Mouse (Mus musculus): Measurements from ENCODE around the gene Cd5. TPM values are rescaled to one million over a fixed set of nuclear protein-coding genes. Genes with fewer than 3 reads are reported as not detected.

Gene Cd5
- total RNA-seq, 2 experiments from 2014 or later, result 0.20 TPM; not detected in 1

DNA sequence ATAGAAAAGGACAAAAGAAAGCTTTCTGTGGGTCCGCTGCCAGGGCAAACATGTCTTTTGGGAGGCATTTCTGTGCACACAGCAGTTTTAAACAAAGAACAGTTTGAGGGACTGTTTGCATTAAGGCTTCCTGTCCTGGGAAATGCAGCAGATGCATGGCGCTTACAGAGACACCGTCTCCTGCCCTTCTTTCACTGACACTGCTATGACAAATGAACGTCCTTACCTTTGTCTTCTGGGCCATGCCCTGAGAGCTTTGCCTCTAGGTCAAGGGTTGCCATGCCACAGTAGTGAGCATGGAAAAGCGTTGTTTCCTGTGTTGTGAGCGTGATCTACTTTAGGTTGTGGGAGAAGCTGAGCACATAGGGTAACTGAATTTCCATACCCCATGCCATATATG, 19.9 kb upstream of the Cd5 start:
- no peak for DNase-seq

DNA sequence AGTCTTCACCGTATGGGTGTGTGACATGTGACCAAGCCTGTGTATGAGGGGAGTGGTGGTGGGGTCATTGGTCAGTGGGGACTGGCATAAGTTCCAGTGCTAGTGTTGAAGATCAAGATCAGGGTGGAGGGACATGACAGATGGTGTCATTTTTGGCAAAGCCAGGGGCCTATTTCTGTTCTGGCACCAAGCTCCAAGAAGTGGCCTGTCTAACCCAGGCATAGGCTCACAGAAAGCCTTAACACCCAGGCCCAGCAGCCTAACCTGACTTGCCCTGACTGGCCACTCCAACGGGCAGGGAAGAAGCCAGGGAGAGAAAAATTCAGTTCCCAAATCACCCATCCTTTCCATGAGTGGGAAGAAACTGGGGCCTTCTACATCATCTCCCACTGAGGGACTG, 18.7 kb upstream of the Cd5 start:
- no peak for DNase-seq

DNA sequence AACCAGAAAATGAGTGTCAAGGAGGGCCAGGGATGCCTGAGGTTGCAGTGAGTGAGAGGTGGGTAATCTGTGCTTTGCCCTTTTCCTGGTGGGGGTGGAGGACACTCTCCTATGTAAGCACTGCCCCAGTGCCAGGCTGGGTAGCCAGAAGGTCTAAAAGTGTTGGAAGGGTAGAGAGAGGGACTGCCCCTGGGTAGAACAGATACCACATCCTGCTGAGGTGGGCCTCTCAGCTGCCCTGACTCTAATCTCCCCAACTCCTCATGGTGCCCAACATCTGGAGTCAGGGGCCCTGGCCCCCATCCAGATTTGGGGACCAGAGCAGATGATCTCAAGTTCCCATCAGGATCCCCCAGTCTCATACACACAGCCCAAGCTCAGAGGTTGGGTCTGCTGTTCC, 18.3 kb upstream of the Cd5 start:
- DNase-seq, result no peak

DNA sequence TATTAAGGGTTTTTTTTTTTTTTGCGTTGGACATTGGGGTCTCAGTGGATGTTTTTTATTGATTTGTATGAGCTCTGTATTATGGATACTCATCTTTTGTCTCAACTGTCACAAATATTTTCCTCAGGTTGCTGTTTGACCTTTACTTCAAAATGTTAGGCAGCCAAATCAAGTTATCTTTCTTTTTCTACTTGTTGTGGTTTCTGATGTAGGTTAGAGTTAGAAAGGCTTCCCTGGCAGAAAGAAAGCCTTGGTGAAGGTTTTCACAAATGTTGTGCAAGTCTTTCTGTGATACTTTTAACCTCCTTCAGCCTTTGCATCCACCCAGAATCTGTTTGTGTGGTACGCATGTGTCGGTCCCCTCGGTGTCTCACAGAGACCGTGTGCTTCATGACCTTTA, 13.8 kb upstream of the Cd5 start:
- no peak for DNase-seq

DNA sequence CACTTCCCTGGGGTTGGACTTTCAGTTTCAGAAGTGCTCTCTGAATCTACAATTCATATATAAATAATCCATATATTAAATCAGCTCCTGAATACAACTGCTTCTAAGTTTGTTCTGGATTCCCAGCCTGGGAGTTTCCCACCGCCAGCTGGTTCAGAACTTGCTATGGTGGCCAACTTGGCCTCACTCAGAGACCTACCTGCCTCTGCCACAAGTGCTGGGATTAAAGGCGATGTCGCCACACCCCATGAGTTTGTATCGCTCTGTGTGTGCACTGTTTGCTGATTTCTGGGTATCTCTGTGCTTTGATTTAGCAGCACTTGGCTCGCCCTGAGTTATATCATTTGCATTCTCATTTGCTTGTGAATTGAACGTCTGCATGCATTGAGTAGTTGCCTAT, 13.3 kb upstream of the Cd5 start:
- DNase-seq, result no peak

DNA sequence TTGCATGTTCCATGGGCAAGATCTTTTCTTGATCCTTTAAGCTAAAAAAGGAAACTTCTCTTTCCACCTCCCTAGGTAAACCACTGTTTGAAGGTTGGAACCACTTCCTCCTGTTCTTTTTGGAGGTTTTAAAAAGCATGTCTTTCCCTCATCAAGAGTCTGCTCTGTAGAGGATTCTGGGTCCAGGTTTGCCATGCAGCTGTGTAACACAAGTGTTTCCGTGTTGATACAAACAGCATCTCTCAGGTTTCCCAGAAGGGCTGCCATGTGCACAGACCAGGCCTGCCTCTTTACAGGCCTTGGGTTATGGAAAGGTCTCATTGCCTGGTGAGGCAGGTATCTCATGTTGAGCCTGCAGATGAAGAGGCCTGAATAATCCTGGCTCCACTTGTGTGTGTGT, 12.8 kb upstream of the Cd5 start:
- no peak for DNase-seq

DNA sequence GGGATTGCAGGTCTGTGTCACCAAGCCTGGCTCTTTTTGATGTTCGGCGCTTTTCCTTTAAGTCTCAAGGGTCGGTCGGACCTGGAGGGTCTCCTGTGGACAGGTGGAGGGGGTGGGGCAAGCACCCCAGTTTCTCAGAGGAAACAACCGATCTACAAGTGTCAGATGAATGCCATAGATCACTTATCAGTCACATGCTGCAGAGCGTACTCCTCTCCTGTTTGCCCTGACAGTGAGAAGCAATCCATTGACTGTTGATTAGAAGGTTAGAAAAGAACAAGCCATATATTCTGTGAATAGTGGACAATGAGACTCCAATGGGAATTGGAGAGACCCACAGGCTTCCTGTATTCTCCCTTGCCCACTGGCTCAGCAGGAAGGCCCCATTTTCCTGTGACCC, 11.4 kb upstream of the Cd5 start:
- DNase-seq, result no peak

DNA sequence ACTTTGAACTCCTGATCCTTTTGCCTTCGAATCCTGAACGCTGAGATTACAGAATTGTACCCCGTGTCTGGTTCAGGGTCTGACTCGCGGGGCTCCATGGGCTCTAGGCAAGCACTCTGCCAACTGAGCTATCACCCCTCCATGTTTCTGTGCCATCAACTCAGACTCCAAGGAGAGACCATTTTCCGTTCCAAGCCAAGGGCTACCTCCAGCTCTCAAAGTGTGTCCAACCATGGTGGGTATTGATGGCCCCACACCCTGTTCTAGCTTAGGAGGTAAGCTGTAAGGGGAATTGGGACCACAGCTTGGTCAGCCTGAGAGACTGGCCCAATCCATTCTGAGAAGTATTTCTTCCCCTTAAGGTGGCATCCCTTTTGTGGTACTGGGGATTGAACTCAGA, 10.5 kb upstream of the Cd5 start:
- no peak for DNase-seq

DNA sequence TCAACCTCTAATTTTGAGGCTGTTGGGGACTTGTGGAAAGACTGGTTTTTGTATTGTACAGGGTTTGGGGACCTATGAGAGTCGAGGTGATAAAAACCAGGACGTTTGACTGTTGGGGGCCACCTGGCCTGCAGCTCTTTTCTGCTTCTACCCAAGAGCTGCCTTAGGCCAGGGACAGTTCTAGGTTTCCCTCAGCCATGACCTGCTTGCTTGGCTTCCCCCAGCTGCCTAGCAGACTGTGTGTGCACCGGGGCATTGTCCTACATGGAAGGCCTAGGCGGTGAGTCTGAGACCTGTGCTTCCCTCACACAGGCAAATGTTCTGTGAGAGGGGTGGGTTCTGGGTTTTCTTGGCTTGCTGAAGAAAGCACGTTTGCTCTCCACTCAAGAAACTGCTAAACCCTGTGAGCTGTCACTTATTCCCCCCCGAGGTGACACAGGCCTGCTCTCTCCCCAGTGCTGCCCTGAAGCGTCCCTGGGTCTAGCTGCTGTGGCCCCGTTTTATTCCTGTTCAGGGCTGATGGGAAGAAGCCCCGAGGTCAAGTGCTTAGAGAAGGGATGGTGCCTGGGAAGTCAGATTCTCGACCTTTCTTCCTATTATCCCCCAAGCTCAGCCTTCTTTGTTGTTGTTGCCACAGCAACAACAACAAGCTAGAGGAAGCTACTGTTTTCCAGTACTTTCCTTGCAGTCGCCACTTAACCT, 9.8 kb upstream of the Cd5 start:
- DNase-seq, result no peak

DNA sequence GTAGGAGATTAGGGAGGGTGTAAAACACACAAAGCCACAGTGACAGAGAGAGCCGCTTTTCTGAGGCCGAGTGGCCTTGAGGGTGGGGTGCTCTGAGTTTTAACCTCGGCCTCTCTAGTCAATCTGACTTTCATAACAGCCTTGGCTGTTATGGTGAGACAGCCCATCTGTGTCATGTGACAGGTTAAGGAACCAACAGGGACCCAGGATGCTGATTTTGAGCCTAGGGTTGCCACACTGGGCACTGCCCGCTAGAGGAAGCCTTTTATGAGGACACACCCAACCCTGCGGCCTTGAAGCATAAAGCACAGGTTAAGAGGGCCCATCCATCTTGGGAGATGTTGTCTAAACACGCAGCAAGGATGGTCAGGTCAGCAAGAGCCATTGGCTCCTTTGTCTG, 8.9 kb upstream of the Cd5 start:
- DNase-seq, result peak in 1 of 2 experiments; percentile 10

DNA sequence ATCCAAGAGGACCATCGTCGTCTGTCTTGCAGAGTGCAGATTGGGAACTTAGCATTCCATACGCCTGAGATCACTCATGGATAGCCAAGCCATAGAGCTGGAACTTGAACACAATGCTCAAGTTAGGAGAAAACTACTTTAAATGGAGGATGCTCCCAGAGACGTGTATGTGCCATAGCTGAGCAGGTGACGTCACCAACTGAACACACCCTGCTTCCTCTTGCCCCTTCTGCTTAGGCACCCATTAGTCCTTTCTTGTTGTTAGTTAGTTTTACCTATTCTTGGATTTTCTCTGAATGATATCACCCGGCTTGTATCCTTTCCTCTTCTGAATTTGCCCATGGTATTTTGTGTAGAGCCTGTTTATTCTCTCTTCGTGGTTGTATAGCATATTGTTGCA, 8.4 kb upstream of the Cd5 start:
- DNase-seq, result no peak

DNA sequence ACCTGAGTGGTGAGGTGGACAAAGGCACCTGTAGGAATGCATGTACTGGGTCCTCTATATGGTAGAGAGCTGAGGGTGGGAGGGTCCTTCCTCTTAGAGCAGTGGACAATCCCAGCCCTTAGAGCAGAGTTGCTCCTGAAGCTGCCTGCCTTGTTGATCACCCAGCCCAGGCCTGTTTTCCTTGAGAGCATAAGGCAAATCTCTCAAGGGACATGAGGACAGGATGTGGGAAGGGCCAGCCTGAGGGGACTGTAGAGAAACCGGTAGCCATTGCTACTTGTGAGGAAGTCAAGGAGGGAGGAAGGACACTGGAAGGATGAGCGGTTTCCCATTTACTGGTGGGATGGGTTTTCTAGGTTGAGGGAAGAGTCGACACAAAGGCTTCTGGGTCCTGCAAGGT, 3.8 kb upstream of the Cd5 start:
- no peak for DNase-seq

DNA sequence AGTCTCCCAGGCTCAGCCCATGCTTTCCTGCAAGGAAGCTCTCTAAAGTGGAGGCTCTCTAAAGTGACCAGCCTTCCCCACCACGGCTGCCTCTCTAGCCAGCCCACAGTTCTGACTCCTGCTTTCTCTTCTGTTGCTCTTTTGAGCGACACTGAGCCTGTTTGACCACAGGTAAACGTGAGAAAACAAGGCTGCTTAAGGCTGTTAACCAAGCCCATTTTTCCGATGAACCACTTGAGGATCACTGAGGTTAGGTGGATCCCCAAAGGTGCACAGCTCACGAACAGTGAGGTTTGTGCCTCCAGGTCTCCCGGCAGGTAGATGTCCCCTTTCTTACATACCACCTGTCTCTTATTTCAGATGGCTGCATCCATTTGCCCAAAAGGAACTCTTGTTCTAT, 3.3 kb upstream of the Cd5 start:
- no peak for DNase-seq

DNA sequence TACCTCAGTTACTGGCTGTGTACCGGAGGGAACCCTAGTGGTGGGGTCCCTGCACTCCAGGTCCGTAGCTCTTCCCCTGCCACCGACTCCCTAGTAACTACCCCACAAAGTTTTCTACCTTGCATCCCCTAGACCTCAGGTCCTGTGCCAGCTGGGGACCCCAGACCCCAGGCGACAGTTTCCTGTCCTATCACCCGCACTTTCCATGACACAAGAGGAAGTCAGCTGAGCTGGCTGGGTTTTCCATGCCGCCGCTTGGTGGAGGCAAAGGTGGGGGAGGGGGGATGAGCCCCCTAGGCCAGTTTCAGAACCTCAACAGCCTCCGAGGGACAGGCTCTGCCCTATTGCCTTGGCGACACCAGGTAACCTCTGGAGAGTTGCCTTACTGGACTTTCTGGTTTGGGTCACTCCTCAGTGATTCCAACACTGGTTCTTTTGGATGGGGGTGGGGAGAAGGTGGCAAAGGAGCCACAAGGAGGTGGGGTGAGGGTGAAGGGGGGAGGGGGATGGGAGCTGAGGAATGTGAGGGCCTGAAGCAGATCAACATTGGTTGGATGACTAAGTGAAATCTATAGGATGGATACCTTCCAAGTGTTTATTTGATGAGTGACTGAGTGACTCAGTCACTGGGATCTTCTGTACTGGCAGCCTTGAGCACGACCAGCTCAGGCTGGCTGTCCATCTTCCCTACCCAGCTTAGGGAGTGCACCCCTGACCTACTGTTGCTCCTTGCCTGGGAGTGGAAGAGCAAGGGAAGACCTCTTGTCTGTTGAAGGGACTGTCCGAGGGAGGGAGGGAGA, 2.0 kb upstream of the Cd5 start:
- DNase-seq, result peak; percentile 30 to 37

DNA sequence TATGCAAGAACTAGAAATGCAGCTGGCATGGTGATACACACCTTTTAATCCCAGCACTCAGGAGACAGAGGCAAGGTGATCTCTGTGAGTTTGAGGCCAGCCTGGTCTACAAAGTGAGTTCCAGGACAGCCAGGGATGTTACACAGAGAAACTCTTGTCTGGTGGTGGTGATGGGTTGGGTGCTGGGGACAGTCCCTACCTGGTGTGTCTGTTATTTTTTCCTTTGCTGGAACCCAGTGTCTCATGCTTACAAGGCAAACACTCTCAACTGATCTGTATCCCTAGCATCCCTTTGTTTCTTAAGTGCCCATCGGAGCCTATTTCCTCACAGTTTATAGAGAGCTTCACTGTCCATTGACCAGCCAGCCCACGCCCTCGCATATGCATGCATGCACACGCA, 1.1 kb upstream of the Cd5 start:
- no peak for DNase-seq

DNA sequence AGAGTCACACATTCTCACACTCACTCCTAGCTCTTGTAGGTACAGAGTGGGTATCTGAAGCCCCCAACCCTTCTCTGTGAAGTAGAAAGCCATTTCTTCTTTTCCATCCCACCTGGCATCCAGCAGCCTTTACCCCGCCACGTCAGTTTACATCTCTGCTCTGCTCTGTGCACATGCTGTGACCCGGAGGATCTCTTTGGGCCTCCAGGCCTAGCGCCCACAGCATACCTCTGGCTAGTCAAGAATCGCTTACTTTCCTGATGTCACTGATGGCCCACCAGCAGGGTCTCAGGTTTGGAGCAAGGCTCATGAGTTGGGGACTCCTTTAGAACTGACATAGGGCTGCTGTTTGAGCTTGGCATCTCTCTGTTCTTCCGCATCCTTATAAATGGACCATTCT, 764 bp downstream of the Cd5 start:
- DNase-seq, result no peak

DNA sequence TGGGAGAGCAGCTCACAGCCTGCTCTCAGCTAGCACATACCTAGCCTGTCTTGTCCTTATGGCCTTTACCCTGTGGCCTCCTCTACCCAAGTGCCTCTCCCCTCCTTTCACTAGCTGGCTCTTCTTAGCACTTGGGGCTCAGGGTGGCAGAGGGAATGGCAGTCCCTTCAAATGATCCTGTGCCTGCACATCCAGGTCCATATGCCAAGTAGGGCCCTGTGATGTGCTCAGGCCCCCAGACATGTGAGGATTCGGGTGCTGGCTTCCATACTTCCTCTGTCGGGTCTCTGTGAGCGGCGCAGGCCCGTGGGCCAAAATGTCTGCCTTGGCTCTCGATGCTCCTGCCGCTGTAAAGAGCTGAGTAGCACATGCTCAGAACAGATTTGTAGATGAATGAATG, 2.9 kb downstream of the Cd5 start:
- no peak for DNase-seq

DNA sequence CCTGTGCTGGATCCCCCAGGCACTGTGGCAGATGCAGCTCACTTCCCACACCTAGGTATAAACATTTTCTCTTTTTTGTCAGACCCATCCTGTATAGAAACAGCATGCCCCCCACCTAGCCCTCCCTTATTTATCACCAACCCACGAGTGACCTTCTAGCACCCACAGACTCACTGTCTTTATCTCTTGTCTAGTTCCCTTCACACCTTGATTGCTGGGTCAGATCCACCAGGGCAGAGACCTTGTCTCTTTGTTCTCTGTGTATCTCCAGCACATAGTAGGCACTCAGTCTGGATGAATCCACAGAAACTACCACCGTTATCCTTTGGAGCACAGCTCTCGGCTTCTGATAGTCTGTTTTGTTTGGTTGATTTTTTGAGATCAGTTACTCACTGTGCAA, 3.7 kb downstream of the Cd5 start:
- DNase-seq, result no peak

DNA sequence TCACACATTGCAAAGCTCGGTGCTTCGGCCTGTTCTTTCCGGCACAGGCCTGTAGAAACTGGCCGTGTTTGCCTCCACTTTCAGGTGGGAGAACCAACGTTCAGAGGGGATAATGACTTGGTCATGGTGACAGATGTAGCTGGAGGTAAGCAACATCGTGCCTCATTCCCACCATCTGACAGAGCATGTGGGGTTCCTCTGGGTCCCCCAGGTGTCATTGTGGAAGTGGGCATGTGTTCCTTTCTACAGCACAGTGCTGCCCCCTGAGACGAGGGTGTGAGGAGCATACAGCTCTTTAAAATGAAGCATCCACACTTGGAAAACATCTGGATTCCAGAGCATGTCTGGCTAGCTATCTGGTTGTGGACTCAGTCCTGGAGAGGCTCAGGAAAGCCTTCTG, 4.2 kb downstream of the Cd5 start:
- DNase-seq, result no peak

DNA sequence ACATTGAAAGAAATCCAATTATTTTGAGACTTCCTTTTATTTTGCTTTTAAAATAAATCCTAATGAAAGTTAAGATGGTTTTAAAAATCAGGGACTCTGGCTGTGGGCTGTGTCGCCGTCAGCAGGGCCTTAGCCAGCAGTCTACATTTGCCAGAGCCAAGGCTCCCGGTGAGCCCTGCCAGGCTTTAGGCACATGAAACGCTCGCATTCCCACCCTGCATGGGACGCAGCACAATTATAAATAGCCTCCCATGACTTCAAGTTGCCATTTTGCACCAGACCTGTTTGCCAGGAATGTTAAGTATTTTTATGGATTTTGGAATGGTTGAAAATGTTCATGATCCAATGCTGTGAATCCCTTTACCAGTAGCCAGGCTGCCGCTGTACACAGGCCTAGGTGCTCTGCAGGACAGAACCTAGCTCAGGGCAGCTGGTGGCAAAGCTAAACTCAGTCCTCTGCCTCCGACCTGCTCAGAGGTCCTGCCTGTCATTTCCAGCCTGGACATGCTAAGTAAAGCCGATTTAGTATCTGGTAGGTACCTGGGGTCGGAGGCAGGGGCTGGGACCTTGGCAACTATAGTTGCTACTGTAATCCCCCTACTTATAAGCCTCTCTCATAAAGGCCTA, 5.2 kb downstream of the Cd5 start:
- DNase-seq, result no peak

DNA sequence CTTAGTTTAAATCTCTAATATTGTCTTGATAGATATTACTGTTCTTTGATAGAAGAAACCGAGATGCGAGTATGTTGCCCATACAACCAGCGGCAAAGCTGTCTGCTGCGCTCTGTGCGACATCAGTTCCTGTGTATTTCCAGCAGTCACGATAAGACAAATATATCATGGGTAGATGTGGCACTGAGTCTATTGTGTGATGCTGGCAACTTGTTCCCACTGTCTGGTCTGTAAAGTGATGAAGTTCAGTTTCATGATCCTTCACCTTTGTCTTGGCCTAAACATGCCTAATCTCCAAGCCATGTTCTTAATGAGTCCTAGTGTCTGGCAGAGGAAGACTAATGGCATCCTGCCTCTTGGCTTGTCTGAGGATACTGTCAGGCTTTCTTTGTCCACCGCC, 6.1 kb downstream of the Cd5 start:
- no peak for DNase-seq

DNA sequence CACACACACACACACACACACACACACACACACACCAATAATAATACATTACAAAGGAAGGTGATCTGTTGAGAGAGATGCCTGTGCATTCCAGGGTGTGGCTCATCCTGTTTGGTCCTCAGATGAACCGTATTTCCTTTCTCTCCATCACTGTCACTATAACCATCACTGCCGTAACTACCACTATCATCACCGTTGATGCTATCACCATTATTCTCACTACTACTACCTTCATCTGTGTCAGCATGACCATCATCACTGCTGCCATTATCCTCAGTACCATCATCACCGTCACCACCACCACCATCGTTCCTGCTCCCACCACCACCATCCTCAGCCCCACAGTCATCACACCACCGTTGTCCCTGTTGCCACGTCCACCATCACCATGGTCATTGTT, 6.8 kb downstream of the Cd5 start:
- DNase-seq, result no peak

DNA sequence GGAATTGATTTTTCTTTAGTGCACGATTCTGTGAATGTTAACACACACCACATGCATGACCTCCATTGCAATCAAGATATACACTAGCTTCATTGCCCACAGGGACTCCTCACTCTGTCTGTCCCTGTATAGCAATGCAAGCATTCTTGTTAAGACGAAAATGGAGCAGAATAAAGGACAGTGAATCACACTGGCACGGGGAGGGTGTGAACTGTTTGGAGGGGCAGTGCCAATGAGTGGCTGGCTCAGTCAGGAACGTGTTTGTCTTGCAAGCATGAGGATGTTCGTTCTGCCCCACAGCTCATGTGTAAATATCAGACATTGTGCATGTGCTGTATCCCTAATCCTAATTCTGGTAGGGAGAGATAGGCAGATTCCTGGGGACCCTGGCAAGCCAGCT, 8.3 kb downstream of the Cd5 start:
- DNase-seq, result no peak

DNA sequence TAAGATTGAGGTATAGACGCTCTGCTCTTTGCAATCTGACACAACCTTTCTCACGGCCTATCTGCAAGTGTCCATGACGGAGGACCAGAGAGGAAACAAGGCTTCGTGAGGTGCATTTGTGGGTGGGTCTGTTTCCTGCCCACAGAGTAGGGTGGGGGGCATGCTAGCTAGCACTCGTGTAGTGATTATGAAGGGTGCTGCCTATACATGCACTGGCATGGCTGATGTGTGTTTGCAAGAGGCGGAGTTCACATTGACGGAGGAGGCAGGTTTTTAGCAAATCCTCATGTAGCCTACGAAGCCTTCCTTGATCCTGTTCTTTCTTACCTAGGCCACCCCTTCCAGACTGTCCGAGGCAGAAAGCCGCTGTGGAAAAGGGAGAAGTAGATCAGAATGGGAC, 8.9 kb downstream of the Cd5 start:
- no peak for DNase-seq
